Mouse (Mus musculus) thymus, adult 2 months (tissue): ENCODE results near the gene Olfr93. TPM values are rescaled to one million over a fixed set of nuclear protein-coding genes. Genes with fewer than 3 reads are reported as not detected.

ENCODE experiments used
- DNase-seq: peaks from one replicate; pipeline ENCODE4 v3.0.0; 2021
- H3K27ac ChIP-seq: fragments of 200-500 bp; 2 replicates; pipeline ENCODE4 v1.5.1; 2012; ENCODE audit warnings: low read length, control low read depth; ENCODE audit not compliant: control insufficient read depth, insufficient read depth
- H3K27me3 ChIP-seq: fragments of 200-500 bp; 2 replicates; pipeline ENCODE4 v1.6.1; 2012; ENCODE audit warnings: mild to moderate bottlenecking, low read length, moderate library complexity, mixed read lengths; ENCODE audit not compliant: control insufficient read depth, insufficient read depth
- H3K36me3 ChIP-seq: fragments of 200-500 bp; 2 replicates; pipeline ENCODE4 v1.6.1; 2012; ENCODE audit warnings: mild to moderate bottlenecking, low read length, moderate library complexity; ENCODE audit not compliant: control insufficient read depth, insufficient read depth
- H3K4me1 ChIP-seq: fragments of 200-500 bp; replicated peaks from 2 replicates; pipeline ENCODE4 v1.6.1; 2012; ENCODE audit warnings: low read length; ENCODE audit not compliant: control insufficient read depth, insufficient read depth
- H3K4me3 ChIP-seq: fragments of 200-500 bp; 2 replicates; pipeline ENCODE4 v1.5.1; 2012; ENCODE audit warnings: mild to moderate bottlenecking, low read length, control low read depth, moderate library complexity; ENCODE audit not compliant: control insufficient read depth, insufficient read depth
- CTCF ChIP-seq: fragments of 200-500 bp; IDR thresholded peaks from 2 replicates; pipeline ENCODE4 v1.5.1; 2012; ENCODE audit warnings: mild to moderate bottlenecking, control low read depth, low read length, moderate library complexity, borderline replicate concordance; ENCODE audit not compliant: control insufficient read depth, poor library complexity, insufficient read depth; ENCODE audit errors: extremely low read depth
- POLR2A ChIP-seq: fragments of 200-500 bp; IDR thresholded peaks from 2 replicates; pipeline ENCODE4 v1.6.1; 2012; ENCODE audit warnings: mild to moderate bottlenecking, low read length, control low read depth, moderate library complexity; ENCODE audit not compliant: control insufficient read depth, poor library complexity, insufficient read depth; ENCODE audit errors: extremely low read depth
- WGBS: fragments of 180-500 bp; shearing (Covaris S2); methylation state at CpG from one replicate; pipeline ENCODE4 v1.1.7; 2018; 5-methylcytosine and 5-hydroxymethylcytosine counted together
- polyA plus RNA-seq: library from polyadenylated mRNA; depleted of rRNA; stranded (reverse); fragments of >200 nt; gene quantifications from 2 replicates; pipeline ENCODE4 v1.2.3, GENCODE M21; 2012; rRNA removed

Gene Olfr93
- polyA plus RNA-seq, 1 experiment: 0.09 TPM

GRCm38 (mm10) chr17:37093289-37093688 lies 68.0 kb downstream of the Olfr93 start:
- no peaks in the 10 kb centered on the region for H3K36me3 ChIP-seq
- H3K4me1 ChIP-seq: no peaks in the 10 kb centered on the region
- WGBS: 83% methylated on average over 5 of the region's 5 CpGs
- DNase-seq: no peak
- H3K27ac ChIP-seq: no peak overlapping the region
- TF ChIP-seq CTCF: no peak
- TF ChIP-seq POLR2A: no peak
- H3K27me3 ChIP-seq: no peaks in the 10 kb centered on the region
- H3K4me3 ChIP-seq: no peak overlapping the region

- no peak for DNase-seq
- H3K4me3 ChIP-seq: no peak overlapping the region
- H3K27ac ChIP-seq: no peak overlapping the region
- H3K36me3 ChIP-seq: no peaks in the 10 kb centered on the region
- H3K27me3 ChIP-seq: no peaks in the 10 kb centered on the region
- no peaks in the 10 kb centered on the region for H3K4me1 ChIP-seq
- WGBS: 10% methylated on average over 1 of the region's 1 CpGs
- TF ChIP-seq POLR2A (no peak), CTCF (no peak)
Observed at GRCm38 (mm10) chr17:37092198-37092597, 69.1 kb downstream of the Olfr93 start.

Other genes starting within 250 kb of the Olfr93 start
- 3.8 and 4.2 TPM in 2 replicates for gene Rnf39, start 218.6 kb downstream of the Olfr93 start, polyA plus RNA-seq
- 61.5 and 82.3 TPM in 2 replicates for gene Ppp1r11, start 209.8 kb downstream of the Olfr93 start, polyA plus RNA-seq
- gene Znrd1, start 202.9 kb downstream of the Olfr93 start, polyA plus RNA-seq: 54.1 and 58.7 TPM in 2 replicates
- gene Znrd1as, start 202.9 kb downstream of the Olfr93 start, polyA plus RNA-seq: 0.85 and 1.0 TPM in 2 replicates
- not detected in 2 replicates for gene 2410137M14Rik, start 180.3 kb downstream of the Olfr93 start, polyA plus RNA-seq
- gene H2-M5, start 172.0 kb downstream of the Olfr93 start, polyA plus RNA-seq: 0.32 and 0.34 TPM in 2 replicates
- 0.94 and 1.1 TPM in 2 replicates for gene Zfp57, start 160.3 kb downstream of the Olfr93 start, polyA plus RNA-seq
- gene Mog, start 138.1 kb downstream of the Olfr93 start, polyA plus RNA-seq: not detected in 2 replicates
- 124 and 135 TPM in 2 replicates for gene Gabbr1, start 115.5 kb downstream of the Olfr93 start, polyA plus RNA-seq
- gene Olfr90, start 73.0 kb downstream of the Olfr93 start, polyA plus RNA-seq: not detected in 2 replicates
- gene Olfr91, start 63.2 kb downstream of the Olfr93 start, polyA plus RNA-seq: not detected in 2 replicates
- gene Olfr92, start 41.4 kb downstream of the Olfr93 start, polyA plus RNA-seq: not detected in 2 replicates
- gene Ubd, start 32.4 kb upstream of the Olfr93 start, polyA plus RNA-seq: 34.0 and 39.1 TPM in 2 replicates
- not detected in 2 replicates for gene Olfr94, start 39.5 kb upstream of the Olfr93 start, polyA plus RNA-seq
- gene Olfr95, start 51.6 kb upstream of the Olfr93 start, polyA plus RNA-seq: 0.03 TPM in 1 of 2 replicates, not detected in the other
- gene Olfr96, start 58.7 kb upstream of the Olfr93 start, polyA plus RNA-seq: not detected in 2 replicates
- not detected in 2 replicates for gene Olfr97, start 75.8 kb upstream of the Olfr93 start, polyA plus RNA-seq
- not detected in 2 replicates for gene Olfr98, start 102.3 kb upstream of the Olfr93 start, polyA plus RNA-seq
- gene H2-M3, start 108.7 kb upstream of the Olfr93 start, polyA plus RNA-seq: 24.2 and 24.3 TPM in 2 replicates
- gene Olfr99, start 122.0 kb upstream of the Olfr93 start, polyA plus RNA-seq: not detected in 2 replicates
- gene Olfr101, start 142.8 kb upstream of the Olfr93 start, polyA plus RNA-seq: not detected in 2 replicates
- 0.19 TPM in 1 of 2 replicates, not detected in the other for gene Olfr102, start 155.6 kb upstream of the Olfr93 start, polyA plus RNA-seq
- gene Olfr103, start 178.2 kb upstream of the Olfr93 start, polyA plus RNA-seq: not detected in 2 replicates
- gene Olfr104-ps, start 198.1 kb upstream of the Olfr93 start, polyA plus RNA-seq: not detected in 2 replicates
- not detected in 2 replicates for gene Olfr105-ps, start 217.5 kb upstream of the Olfr93 start, polyA plus RNA-seq
- gene Olfr106-ps, start 228.9 kb upstream of the Olfr93 start, polyA plus RNA-seq: not detected in 2 replicates
- gene Olfr107, start 237.7 kb upstream of the Olfr93 start, polyA plus RNA-seq: not detected in 2 replicates